Mouse (Mus musculus): Measurements from ENCODE around the gene AW209491.

GRCm38 (mm10) chr13:14670342-14670741 is 40.4 kb downstream of the AW209491 start:
- no peak for TF ChIP-seq CTCF (IDR thresholded peaks at IDR 0.05; ENCODE audit: low read depth, low read length)
- no peak for TF ChIP-seq POLR2A (IDR thresholded peaks at IDR 0.05; ENCODE audit: insufficient read depth, low read length)

Measured in ES-Bruce4 (cell line).